Comparison of ENCODE assay signal across 8 mouse cellular contexts in genomic region chr7:72306382-72306841, GRCm38 (mm10). TPM values are rescaled to one million over a fixed set of nuclear protein-coding genes. Genes with fewer than 3 reads are reported as not detected.
DNase-seq lines count a peak whose midpoint lies in the region; ATAC-seq lines count a peak whose summit lies in the region.

Gene Mctp2 (minus strand): TSS chr7:72306608.

- no peak within 1 kb of the TSS for H3K27ac ChIP-seq in forebrain, embryonic 13.5 days

- H3K36me3 ChIP-seq in forebrain, embryonic 13.5 days (ENCODE audit: poor library complexity, severe bottlenecking), result no peaks in the 10 kb centered on the region

- H3K9me3 ChIP-seq in forebrain, embryonic 13.5 days (replicated peaks), result no peaks in the 10 kb centered on the region

- WGBS in forebrain, embryonic 13.5 days, result under 1% methylated on average over 28 of the region's 28 CpGs

- peak within 1 kb of the TSS; percentile 41 for H3K4me3 ChIP-seq in forebrain, embryonic 13.5 days

- H3K4me1 ChIP-seq in forebrain, embryonic 13.5 days, result peaks cover 11% of the 10 kb centered on the region

- DNase-seq in 3134 (ENCODE audit: extremely low read depth, insufficient read length, low spot score), result peak; percentile 5
- peak; percentile 18 to 42 for DNase-seq in adrenal gland, adult 18-20 months (ENCODE audit: low spot score in 2 of 2)
- DNase-seq in heart, postnatal 4 days, result peak; percentile 40
- peak; percentile 12 to 34 for DNase-seq in left cerebral cortex, adult 18-20 months (ENCODE audit: low spot score in 2 of 2)
- DNase-seq in lung, postnatal 4 days, result peak; percentile 85 to 90
- peak; percentile 38 to 53 for DNase-seq in right cerebral cortex, adult 2 months (ENCODE audit: low spot score in 2 of 2)
- peak; percentile 78 to 83 for DNase-seq in urinary bladder, adult 18-20 months (ENCODE audit: low spot score in 2 of 2)

- H3K27me3 ChIP-seq in forebrain, embryonic 13.5 days, result peaks cover 32% of the 10 kb centered on the region

- peak within 1 kb of the TSS; percentile 90 for H3K4me2 ChIP-seq in forebrain, embryonic 13.5 days

- ATAC-seq in forebrain, embryonic 13.5 days, result peak; percentile 70

- peak within 1 kb of the TSS; percentile 35 for H3K9ac ChIP-seq in forebrain, embryonic 13.5 days

RNA-seq across cellular contexts. Expression of gene Mctp2, which starts in this region (rescaled TPM):
- total RNA-seq in adrenal gland, adult 18-20 months (2021), result 1 to 10 TPM; 2.5 to 2.6 TPM
- 0.10 and 0.13 TPM in 2 replicates for polyA plus RNA-seq in forebrain, embryonic 13.5 days (2015; fragmentation: Nextera tagmentation; extraction: Ambion mirVana)
- total RNA-seq in heart, postnatal 4 days (2021), result under 1 TPM; 0.34 to 0.41 TPM
- total RNA-seq in left cerebral cortex, adult 18-20 months (2021), result 1 to 10 TPM; 1.2 to 1.5 TPM

Comparison
In these comparisons a context has a peak if more than half of its experiments do, and no peak if none do; other contexts are left out.
1. Peak in ATAC-seq, H3K4me3 ChIP-seq, H3K9ac ChIP-seq and H3K4me2 ChIP-seq in forebrain, embryonic 13.5 days; RNA of the gene not detected or under 1 TPM.
2. Peak in DNase-seq in heart, postnatal 4 days; RNA of the gene not detected or under 1 TPM.
3. DNase-seq: peak in every context shown above with its lines; median percentile 88 in lung, postnatal 4 days; 80 in urinary bladder, adult 18-20 months; 46 in right cerebral cortex, adult 2 months; 40 in heart, postnatal 4 days; 30 in adrenal gland, adult 18-20 months; 23 in left cerebral cortex, adult 18-20 months; 5 in 3134.